In the genomic region with DNA sequence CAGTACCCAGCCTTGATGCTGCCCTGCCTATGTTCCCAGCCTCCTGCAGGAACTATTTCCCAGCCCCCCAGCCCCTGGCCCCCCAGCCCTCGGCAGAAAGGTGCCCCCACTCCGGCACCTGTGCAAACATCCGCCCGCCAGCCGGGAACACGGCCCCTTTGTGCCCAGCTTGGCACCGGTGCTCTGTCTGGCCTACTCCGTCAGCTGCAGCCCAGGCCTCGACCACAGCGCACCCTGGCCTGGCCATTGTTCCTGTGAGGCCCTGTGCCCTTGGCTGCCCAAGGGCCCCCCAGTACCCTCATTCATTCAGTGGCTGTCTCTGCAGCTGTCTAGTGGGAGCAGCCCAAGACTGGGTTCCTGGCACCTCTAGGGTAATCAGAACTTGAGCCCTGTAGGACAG, we compare ENCODE assay signal across 15 mouse cellular contexts.
DNase-seq lines count a peak whose midpoint lies in the region; ATAC-seq and TF ChIP-seq lines count a peak whose summit lies in the region.
"Had no signal": no experiment of that assay in that cellular context is flagged by ENCODE, and none has a peak within 500 bp of the region (broad histone marks: within the 10 kb centered on the region; RNA-seq: fewer than 3 reads in every experiment).

No protein-coding gene starts in this region.

- no peaks in the 10 kb centered on the region for H3K36me3 ChIP-seq in hindbrain, embryonic 14.5 days (replicated peaks; ENCODE audit: control insufficient read depth, insufficient read depth)
- H3K36me3 ChIP-seq in hindbrain, embryonic 11.5 days (ENCODE audit: control insufficient read depth, insufficient read depth, low read length): no peaks in the 10 kb centered on the region
- no peaks in the 10 kb centered on the region for H3K36me3 ChIP-seq in midbrain, postnatal 0 days (ENCODE audit: insufficient read depth, low read length)
- no peaks in the 10 kb centered on the region for H3K36me3 ChIP-seq in midbrain, embryonic 15.5 days (replicated peaks)
- H3K36me3 ChIP-seq in embryonic facial prominence, embryonic 14.5 days (ENCODE audit: control insufficient read depth, insufficient read depth, low read length): no peaks in the 10 kb centered on the region
- no peaks in the 10 kb centered on the region for H3K36me3 ChIP-seq in stomach, embryonic 16.5 days (ENCODE audit: control insufficient read depth, insufficient read depth, low read length)
- H3K36me3 ChIP-seq: G1E; limb, embryonic 13.5 days; neural tube, embryonic 12.5 days had no signal

- no peak overlapping the region for H3K4me2 ChIP-seq in hindbrain, embryonic 14.5 days (replicated peaks)
- no peak overlapping the region for H3K4me2 ChIP-seq in hindbrain, embryonic 11.5 days (replicated peaks; ENCODE audit: low read depth, low read length)
- no peak overlapping the region for H3K4me2 ChIP-seq in midbrain, postnatal 0 days (ENCODE audit: low read depth, low read length, poor library complexity, severe bottlenecking)
- no peak overlapping the region for H3K4me2 ChIP-seq in midbrain, embryonic 15.5 days
- H3K4me2 ChIP-seq in embryonic facial prominence, embryonic 14.5 days (ENCODE audit: low read depth, low read length): no peak overlapping the region
- no peak overlapping the region for H3K4me2 ChIP-seq in stomach, embryonic 16.5 days (ENCODE audit: low read depth, low read length)
- H3K4me2 ChIP-seq: heart, embryonic 13.5 days; limb, embryonic 13.5 days; neural tube, embryonic 12.5 days had no signal

- no peak for TF ChIP-seq CTCF in midbrain, postnatal 0 days (IDR thresholded peaks at IDR 0.05)

- no peaks in the 10 kb centered on the region for H3K4me1 ChIP-seq in hindbrain, embryonic 14.5 days (replicated peaks; ENCODE audit: control insufficient read depth, insufficient read depth, low read length)
- H3K4me1 ChIP-seq in hindbrain, embryonic 11.5 days (replicated peaks; ENCODE audit: control insufficient read depth, insufficient read depth, low read length): no peaks in the 10 kb centered on the region
- no peaks in the 10 kb centered on the region for H3K4me1 ChIP-seq in midbrain, postnatal 0 days (ENCODE audit: insufficient read depth, low read length)
- H3K4me1 ChIP-seq in midbrain, embryonic 15.5 days: no peaks in the 10 kb centered on the region
- H3K4me1 ChIP-seq in embryonic facial prominence, embryonic 14.5 days (ENCODE audit: control insufficient read depth, insufficient read depth, low read length): no peaks in the 10 kb centered on the region
- peaks cover 5% of the 10 kb centered on the region; the same call in 1 of the 2 replicates for H3K4me1 ChIP-seq in stomach, embryonic 16.5 days (ENCODE audit: control insufficient read depth, insufficient read depth, low read length)
- H3K4me1 ChIP-seq: limb, embryonic 13.5 days; neural tube, embryonic 12.5 days had no signal

- WGBS in hindbrain, embryonic 14.5 days: 81% methylated on average over 10 of the region's 10 CpGs
- WGBS in hindbrain, embryonic 11.5 days: 81% methylated on average over 8 of the region's 10 CpGs
- 76% methylated on average over 10 of the region's 10 CpGs for WGBS in midbrain, postnatal 0 days
- WGBS in midbrain, embryonic 15.5 days: 65% methylated on average over 10 of the region's 10 CpGs
- 91% methylated on average over 10 of the region's 10 CpGs for WGBS in embryonic facial prominence, embryonic 14.5 days
- 73% methylated on average over 10 of the region's 10 CpGs for WGBS in stomach, embryonic 16.5 days

- no peak overlapping the region for H3K4me3 ChIP-seq in hindbrain, embryonic 14.5 days (replicated peaks; ENCODE audit: low read length)
- no peak overlapping the region for H3K4me3 ChIP-seq in hindbrain, embryonic 11.5 days (ENCODE audit: low read depth, low read length)
- H3K4me3 ChIP-seq in midbrain, postnatal 0 days (ENCODE audit: low read depth, low read length): no peak overlapping the region
- H3K4me3 ChIP-seq in midbrain, embryonic 15.5 days: no peak overlapping the region
- H3K4me3 ChIP-seq in embryonic facial prominence, embryonic 14.5 days (ENCODE audit: low read depth, low read length): no peak overlapping the region
- no peak overlapping the region for H3K4me3 ChIP-seq in stomach, embryonic 16.5 days (replicated peaks; ENCODE audit: low read length)
- H3K4me3 ChIP-seq: heart, embryonic 13.5 days; layer of hippocampus, adult 2 months; limb, embryonic 13.5 days; neural tube, embryonic 12.5 days had no signal

- H3K9me3 ChIP-seq in hindbrain, embryonic 14.5 days (ENCODE audit: control insufficient read depth, low read length): no peaks in the 10 kb centered on the region
- H3K9me3 ChIP-seq in hindbrain, embryonic 11.5 days (ENCODE audit: control insufficient read depth, low read length): no peaks in the 10 kb centered on the region
- H3K9me3 ChIP-seq in midbrain, postnatal 0 days (ENCODE audit: low read length): no peaks in the 10 kb centered on the region
- H3K9me3 ChIP-seq in midbrain, embryonic 15.5 days: no peaks in the 10 kb centered on the region
- no peaks in the 10 kb centered on the region for H3K9me3 ChIP-seq in embryonic facial prominence, embryonic 14.5 days (ENCODE audit: control insufficient read depth, low read length)
- H3K9me3 ChIP-seq in stomach, embryonic 16.5 days (replicated peaks; ENCODE audit: control insufficient read depth, low read length): no peaks in the 10 kb centered on the region
- H3K9me3 ChIP-seq: G1E; heart, embryonic 13.5 days; limb, embryonic 13.5 days; neural tube, embryonic 12.5 days had no signal

- no peak for DNase-seq in hindbrain, embryonic 14.5 days (ENCODE audit: low spot score)
- DNase-seq in hindbrain, embryonic 11.5 days (ENCODE audit: low spot score): no peak
- peak; percentile 1 for DNase-seq in midbrain, postnatal 0 days (ENCODE audit: low spot score)
- no peak for DNase-seq in embryonic facial prominence, embryonic 14.5 days (ENCODE audit: low spot score)
- DNase-seq in layer of hippocampus, adult 18-20 months (ENCODE audit: low spot score in 2 of 2): no peak
- DNase-seq: adrenal gland, adult 2 months; cerebellum, adult 8-10 months had no signal

- peak; percentile 48; the same call in 1 of the 2 replicates for ATAC-seq in hindbrain, embryonic 14.5 days (ENCODE audit: low FRiP score)
- no peak for ATAC-seq in hindbrain, embryonic 11.5 days (ENCODE audit: low FRiP score)
- ATAC-seq in midbrain, postnatal 0 days (ENCODE audit: low FRiP score): no peak
- ATAC-seq in midbrain, embryonic 15.5 days (replicated peaks): no peak
- ATAC-seq in embryonic facial prominence, embryonic 14.5 days (ENCODE audit: low read depth): 0 out of 2 replicates have a peak, but pooled peaks have one; percentile 12
- ATAC-seq in stomach, embryonic 16.5 days (ENCODE audit: insufficient read depth, low FRiP score): peak; percentile 26; the same call in 1 of the 2 replicates
- ATAC-seq: forebrain, embryonic 14.5 days had no signal

- no peak overlapping the region for H3K27ac ChIP-seq in hindbrain, embryonic 14.5 days
- no peak overlapping the region for H3K27ac ChIP-seq in hindbrain, embryonic 11.5 days (ENCODE audit: low read depth, low read length)
- no peak overlapping the region for H3K27ac ChIP-seq in midbrain, postnatal 0 days (ENCODE audit: low read depth, low read length)
- H3K27ac ChIP-seq in midbrain, embryonic 15.5 days: no peak overlapping the region
- H3K27ac ChIP-seq in embryonic facial prominence, embryonic 14.5 days (replicated peaks; ENCODE audit: low read depth, low read length): no peak overlapping the region
- no peak overlapping the region for H3K27ac ChIP-seq in stomach, embryonic 16.5 days (ENCODE audit: low read length)
- H3K27ac ChIP-seq: heart, embryonic 13.5 days; layer of hippocampus, adult 2 months; limb, embryonic 13.5 days; neural tube, embryonic 12.5 days had no signal

- H3K27me3 ChIP-seq in hindbrain, embryonic 14.5 days (ENCODE audit: control insufficient read depth, insufficient read depth, low read length): no peaks in the 10 kb centered on the region
- H3K27me3 ChIP-seq in hindbrain, embryonic 11.5 days (ENCODE audit: control insufficient read depth, insufficient read depth, low read length): no peaks in the 10 kb centered on the region; the same call in 1 of the 2 replicates
- no peaks in the 10 kb centered on the region for H3K27me3 ChIP-seq in midbrain, postnatal 0 days (ENCODE audit: insufficient read depth, low read length)
- no peaks in the 10 kb centered on the region for H3K27me3 ChIP-seq in midbrain, embryonic 15.5 days (replicated peaks)
- H3K27me3 ChIP-seq in embryonic facial prominence, embryonic 14.5 days (replicated peaks; ENCODE audit: control insufficient read depth, insufficient read depth, low read length): no peaks in the 10 kb centered on the region
- no peaks in the 10 kb centered on the region for H3K27me3 ChIP-seq in stomach, embryonic 16.5 days (ENCODE audit: control insufficient read depth, insufficient read depth, low read length)
- H3K27me3 ChIP-seq: heart, embryonic 13.5 days; limb, embryonic 13.5 days; neural tube, embryonic 12.5 days had no signal

- H3K9ac ChIP-seq in hindbrain, embryonic 14.5 days: no peak overlapping the region
- H3K9ac ChIP-seq in hindbrain, embryonic 11.5 days (ENCODE audit: low read depth, low read length): no peak overlapping the region
- no peak overlapping the region for H3K9ac ChIP-seq in midbrain, postnatal 0 days (replicated peaks; ENCODE audit: low read length, poor library complexity, severe bottlenecking)
- H3K9ac ChIP-seq in midbrain, embryonic 15.5 days: no peak overlapping the region
- no peak overlapping the region for H3K9ac ChIP-seq in embryonic facial prominence, embryonic 14.5 days (ENCODE audit: low read depth, low read length)
- no peak overlapping the region for H3K9ac ChIP-seq in stomach, embryonic 16.5 days (ENCODE audit: low read length)
- H3K9ac ChIP-seq: heart, embryonic 13.5 days; limb, embryonic 13.5 days; neural tube, embryonic 12.5 days had no signal

Comparison
In these comparisons a context has a peak if more than half of its experiments do, and no peak if none do; other contexts are left out.
1. ATAC-seq: peak in hindbrain, embryonic 14.5 days (single experiment), embryonic facial prominence, embryonic 14.5 days (single experiment) and stomach, embryonic 16.5 days (single experiment); none in hindbrain, embryonic 11.5 days (single experiment), midbrain, postnatal 0 days (single experiment) and midbrain, embryonic 15.5 days (single experiment).